Mouse (Mus musculus) cerebellum, adult 9-11 months (tissue): ENCODE data around the gene Tmem189.

Experiments
- DNase-seq: peaks from one replicate; pipeline ENCODE4 v3.0.0; 2022

Gene Tmem189

DNA sequence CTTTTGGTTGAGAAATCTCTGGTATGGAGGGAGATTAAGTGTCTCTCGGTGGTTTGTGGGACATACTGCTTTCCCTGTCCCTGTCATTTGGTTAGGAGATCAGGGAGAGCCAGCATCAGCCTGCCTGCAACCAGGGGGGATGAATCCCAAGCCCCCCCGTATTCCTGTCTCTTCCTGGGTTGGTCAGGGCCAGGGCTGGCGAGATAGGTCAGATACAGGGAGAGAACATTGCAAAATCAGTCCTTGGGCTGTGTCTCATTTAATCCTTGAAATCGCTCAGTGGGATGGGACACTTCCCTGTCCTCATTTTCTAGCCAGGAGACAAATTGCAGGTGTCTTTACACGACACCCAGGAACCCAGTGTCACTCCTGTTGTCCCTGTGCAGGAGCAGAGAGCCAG is 10.4 kb upstream of the Tmem189 start:
- no peak for DNase-seq

DNA sequence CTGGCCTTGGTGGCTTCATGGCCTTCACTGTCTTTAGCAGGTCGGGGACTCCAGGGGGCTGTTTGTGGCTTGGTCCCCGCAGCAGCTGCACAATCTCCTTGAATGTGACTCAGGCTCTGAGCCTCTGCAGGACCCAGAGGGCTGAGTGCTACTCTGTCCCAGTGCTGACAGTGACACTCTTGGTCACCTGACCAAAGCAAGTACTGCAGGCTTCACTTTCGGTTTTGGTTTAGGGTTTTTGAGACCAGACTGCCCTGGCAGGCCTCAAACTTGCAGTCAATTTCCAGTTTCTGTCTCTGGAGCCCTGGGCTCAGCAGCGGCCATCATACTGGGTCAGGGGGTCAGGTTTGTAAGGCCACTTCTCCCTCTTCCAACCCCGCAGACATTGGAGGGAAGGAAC is 8.3 kb upstream of the Tmem189 start:
- no peak for DNase-seq

DNA sequence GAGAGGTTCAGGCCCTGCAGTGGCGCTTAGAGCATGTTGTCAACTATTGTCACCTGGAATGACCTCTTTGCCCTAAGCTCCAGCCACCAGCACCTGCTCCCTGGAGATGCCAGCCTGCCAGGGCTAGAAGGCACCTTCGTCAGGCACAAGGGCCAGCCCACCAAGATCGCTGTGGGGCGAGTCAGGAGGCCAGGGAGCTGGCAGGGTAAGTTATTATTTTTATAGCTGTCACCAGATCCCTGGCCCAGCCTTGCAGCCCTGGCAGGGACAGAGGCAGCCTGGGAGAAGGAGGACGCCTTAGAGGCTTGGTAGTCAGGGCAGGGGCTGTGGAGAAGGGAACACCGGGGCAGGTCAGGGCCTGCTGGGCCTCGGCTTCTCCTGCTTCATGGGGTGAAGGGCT is 6.5 kb upstream of the Tmem189 start:
- DNase-seq: no peak

DNA sequence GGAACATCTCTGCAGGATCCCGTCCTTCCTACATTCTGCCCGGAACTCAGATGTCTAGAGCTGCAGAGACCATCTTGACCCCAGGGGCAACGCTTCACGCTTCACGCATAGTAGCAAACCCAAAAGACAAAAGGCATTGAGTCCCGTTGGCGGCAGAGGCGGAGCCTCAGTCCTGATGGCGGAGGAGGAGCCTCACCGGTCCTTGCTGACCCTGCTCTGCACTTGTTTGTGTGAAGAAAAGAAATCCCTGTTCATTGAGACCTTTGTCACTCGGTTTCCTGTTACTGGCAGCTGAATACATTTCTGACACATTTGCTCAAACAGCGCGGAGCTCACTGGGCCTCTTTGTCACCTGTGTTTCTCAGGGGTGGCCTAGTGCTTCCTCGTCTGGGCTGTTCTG is 5.9 kb upstream of the Tmem189 start:
- DNase-seq: no peak

DNA sequence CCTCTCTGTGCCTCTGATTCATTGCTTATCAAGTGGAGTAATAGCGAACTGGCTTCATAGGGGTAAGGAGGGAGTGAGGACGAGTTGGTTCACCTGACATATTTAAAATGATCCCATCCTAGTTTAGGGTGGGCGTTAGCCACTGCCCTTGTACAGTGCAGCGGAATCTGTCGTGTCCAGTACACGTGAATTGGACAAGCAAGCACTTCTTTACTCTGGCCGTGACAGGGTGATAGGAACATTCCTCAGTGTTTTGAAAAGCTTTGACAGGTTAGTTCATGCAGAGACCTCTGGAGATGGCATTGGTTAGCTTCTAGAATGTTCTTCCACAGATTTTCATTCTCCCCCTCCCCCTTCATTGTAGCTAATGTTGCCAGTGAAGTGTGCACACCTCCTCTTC is 5.3 kb upstream of the Tmem189 start:
- DNase-seq: no peak

DNA sequence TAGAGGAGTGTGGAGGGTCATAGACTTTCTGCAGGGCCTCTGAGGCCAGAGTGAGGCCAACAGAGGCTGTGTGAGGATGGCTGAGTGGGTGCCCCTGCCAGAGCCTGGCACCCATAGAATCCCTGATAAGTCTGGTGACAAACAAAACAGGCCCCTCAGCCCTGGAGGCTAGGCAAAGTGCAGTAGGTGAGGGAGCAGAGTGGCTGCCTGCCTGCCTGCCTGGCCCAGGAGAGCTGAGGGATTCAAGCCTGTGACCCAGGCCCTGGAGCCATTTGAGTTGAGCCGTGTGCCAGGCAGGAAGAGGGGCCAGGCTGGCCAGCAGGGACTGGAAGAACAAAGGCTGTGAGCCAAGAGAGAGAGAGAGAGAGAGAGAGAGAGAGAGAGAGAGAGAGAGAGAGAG is 4.6 kb upstream of the Tmem189 start:
- no peak for DNase-seq

DNA sequence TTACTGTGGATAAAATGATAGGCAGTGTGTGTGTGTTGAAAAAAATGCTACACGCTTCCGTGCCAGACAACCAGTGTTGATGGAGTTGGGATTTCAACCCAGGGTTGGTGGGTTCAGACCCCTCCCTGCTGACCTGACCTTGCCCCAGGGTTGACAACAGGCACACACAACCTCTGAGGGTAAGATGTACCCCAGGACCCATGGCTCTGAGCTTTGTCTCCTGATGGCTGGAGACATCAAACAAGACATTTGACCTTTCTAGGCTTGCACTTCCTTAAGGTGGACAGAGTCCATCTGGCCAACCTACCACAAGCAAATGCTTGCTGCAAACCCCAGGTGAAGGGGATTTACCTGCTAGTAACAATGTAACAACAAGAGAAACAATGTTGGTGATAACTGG is 3.9 kb upstream of the Tmem189 start:
- DNase-seq: no peak

DNA sequence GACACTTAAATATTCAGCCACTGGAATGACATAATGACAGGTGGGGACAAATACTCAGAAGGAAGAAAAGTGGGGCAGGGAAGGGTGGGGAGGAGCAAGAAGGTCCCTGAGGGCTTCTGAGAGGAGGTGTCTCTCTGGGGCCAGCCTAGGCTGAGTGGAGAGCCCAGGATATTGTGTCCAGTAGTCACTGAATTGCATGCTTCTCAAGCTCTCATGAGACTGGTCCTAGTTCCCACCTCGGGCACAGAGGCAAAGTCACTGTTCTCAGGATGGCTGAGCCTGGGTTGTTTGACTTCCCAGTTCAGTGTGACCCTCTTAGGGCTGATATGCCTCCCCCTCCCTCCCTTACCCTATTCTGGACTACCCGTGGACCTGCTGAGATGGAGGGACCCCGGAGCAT is 3.2 kb upstream of the Tmem189 start:
- DNase-seq: no peak

DNA sequence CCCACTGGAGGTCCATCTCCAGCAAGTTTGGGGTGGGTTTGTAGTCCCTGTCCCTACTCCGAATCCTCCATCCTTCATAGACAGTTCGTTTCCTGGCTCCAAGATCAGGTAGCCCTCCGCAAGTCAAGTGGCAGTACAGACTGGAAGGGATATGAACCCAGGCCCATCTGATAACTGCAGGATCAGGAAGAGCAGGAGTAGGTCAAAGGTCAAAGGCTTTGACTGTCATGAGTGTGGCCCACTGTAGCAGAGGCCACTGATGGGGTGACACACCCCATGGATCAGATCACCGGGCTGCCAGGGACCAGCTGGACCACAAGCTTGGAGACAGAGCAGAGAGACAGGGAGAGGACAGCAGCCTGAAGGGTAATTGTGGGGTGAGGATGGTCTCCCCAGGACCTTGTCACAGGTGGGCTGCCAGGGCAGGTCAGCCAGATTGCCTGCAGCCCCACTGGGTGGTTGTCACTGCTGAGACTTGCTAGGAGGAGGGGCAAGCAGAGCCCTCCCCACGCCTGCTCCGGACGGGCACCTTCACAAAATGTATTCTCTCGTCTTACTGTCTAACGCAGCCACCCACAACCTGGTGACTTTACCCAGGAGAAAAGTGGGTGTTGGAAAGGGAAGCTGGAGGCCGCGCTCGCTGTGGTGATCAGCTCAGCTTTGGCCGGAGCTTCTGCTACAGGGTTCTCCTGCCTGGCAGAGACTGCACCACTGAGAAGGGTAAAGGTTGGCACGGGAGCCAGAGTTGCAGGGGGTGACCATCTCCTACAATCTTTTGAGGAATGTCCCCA is 2.4 kb upstream of the Tmem189 start:
- no peak for DNase-seq

DNA sequence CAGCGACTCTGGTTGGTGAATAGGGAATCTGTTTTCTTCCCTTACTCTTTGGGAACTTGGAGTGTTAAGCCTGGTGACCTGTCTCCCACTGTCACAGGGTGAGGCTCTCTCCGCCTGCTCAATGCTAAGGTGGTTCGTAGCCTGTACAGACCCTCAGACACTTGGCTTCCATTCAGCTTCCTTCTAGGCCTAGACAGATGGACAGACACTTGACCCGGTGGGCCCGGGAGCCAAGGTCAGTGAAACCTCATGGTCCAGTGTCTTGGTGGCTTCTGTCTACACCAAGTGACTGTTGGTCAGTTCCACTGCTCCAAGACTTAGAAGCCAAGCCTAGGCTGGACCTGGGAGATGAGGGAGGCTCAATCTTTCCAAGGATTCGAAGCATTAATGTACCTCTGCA is 1.8 kb upstream of the Tmem189 start:
- no peak for DNase-seq

DNA sequence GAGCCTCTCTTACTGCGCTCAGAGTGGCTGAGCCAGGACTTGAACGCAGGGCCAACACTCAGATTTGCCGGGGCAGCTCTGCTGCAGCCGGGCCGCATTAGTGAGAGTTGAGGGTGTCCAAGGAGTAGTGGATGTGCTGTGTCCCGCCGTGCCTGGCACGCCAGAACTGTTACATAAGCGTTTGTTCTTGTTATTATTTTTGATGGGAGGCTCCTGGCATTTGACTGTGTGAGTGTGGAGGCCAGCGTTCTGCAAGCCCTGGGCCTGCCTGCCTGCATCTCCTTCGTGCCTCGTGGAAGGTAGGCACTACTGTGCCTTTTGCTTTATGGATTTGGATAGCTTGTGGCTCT is 1.3 kb upstream of the Tmem189 start:
- DNase-seq: peak; percentile 42

DNA sequence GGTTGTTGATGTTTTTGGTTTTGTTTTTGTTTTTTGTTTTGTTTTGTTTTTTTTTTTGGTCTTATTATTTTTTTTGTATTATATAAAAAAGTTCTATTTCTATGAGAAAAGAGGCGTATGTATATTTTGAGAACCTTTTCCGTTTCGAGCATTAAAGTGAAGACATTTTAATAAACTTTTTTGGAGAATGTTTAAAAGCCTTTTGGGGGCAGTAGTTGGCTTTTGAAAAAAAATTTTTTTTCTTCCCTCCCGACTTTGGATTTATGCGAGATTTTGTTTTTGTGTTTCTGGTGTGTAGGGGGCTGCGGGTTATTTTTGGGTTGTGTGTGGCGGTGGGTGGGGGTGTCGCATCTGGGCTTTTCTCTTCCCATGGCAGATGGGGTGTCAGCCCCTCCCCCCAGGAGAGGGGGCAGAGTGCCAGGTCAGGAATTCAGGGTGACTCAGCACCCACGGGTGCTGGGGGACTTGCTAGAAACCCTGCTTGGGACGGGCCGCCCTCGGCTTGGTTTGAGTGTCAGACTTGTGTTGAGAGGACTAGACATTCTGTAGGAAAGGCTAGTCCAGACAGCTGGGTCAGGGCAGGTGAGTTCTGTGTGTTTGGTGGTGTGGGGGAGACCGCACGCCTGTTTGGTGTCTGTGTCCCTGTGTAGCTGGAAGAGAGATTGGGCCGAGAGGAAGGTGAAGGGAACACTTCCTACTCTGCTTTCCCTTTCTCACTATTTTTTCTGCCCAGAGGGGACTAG is 768 bp upstream of the Tmem189 start:
- DNase-seq: peak; percentile 45

DNA sequence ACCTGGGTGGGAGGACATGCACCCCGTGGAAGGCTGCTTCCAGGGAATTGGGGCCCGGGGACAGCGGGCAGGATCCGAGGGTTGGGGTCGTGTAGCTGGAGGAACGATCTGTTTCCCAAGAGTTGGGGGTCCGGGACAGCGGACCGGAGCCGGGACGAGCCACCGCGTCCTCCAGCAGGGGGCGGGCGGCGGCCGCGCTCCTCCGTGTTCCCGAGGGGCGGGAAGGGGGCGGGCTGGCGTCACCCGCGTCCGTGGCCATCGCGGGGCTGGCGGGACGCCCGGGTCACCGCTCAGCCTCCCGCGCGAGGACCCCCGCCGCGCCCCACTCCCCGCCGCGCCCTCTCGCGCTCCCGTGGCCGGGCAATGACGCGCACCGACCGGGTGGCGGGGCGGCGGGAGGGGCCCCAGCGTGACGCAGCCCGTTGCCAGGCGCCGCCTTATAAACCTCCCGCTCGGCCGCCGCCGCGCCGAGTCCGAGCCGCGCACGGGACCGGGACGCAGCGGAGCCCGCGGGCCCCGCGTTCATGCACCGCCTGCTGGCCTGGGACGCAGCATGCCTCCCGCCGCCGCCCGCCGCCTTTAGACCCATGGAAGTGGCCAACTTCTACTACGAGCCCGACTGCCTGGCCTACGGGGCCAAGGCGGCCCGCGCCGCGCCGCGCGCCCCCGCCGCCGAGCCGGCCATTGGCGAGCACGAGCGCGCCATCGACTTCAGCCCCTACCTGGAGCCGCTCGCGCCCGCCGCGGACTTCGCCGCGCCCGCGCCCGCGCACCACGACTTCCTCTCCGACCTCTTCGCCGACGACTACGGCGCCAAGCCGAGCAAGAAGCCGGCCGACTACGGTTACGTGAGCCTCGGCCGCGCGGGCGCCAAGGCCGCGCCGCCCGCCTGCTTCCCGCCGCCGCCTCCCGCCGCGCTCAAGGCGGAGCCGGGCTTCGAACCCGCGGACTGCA is 847 bp downstream of the Tmem189 start, which contains the start of gene Cebpb:
Cebpb (plus strand) TSS at position 418 of the 954 bp plus-strand sequence.
- peak; percentile 73 for DNase-seq

DNA sequence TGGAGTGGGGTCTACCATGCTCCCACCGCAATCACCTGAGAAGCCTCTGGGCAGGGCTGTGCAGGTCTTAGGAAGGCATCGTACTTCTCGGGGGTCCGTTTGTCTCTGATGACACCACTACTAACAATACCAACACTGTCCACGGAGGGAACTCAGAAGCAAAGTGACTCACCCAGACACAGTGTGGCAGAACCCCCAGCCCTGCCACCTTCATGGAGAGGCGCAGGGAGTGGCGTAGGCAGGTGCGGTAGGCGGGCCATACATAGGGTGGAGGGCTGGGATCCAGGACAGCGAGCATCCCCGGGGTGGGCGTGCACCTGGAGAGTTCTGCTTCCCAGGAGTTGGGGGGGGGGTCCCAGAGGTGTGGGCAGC is 1.5 kb downstream of the Tmem189 start:
- DNase-seq: peak; percentile 51

DNA sequence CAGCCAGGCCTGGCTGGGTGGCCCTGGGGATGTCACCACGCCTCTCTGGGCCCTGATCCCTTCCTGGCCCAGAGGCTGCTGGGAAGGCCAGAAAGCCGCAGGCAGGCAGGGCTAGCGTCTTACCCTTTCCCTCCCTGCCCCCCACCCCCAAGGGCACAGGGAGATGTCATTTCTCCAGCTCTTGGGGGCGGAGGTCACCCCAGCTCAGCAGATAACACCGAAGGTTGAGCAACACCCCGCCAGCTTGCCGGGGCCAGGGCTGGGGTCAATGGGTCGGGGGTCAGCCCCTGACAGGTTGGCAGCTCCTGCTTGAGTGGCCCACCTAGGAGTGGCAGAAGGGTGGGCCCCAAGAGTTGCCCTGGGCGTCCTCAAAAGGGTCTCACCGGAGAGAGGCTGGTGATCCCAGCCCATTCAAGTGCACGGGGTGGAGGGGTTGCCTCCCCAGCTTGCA is 1.9 kb downstream of the Tmem189 start:
- peak; percentile 48 for DNase-seq

DNA sequence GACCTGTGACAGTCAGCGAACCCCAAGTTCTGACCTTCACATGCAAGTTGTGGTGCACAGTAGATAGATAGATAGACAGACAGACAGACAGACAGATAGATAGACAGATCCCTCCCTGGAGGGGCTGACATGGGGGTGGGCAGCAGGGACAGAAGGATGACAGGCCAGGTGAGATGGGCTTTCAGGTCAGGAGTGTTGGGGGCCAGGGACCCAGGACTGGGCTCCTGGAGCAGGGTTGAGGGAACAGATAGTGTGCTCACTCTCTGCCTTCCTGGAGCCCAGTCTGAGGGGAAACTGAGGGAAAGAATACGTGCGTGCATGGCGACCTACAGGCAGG is 2.4 kb downstream of the Tmem189 start:
- DNase-seq: no peak

DNA sequence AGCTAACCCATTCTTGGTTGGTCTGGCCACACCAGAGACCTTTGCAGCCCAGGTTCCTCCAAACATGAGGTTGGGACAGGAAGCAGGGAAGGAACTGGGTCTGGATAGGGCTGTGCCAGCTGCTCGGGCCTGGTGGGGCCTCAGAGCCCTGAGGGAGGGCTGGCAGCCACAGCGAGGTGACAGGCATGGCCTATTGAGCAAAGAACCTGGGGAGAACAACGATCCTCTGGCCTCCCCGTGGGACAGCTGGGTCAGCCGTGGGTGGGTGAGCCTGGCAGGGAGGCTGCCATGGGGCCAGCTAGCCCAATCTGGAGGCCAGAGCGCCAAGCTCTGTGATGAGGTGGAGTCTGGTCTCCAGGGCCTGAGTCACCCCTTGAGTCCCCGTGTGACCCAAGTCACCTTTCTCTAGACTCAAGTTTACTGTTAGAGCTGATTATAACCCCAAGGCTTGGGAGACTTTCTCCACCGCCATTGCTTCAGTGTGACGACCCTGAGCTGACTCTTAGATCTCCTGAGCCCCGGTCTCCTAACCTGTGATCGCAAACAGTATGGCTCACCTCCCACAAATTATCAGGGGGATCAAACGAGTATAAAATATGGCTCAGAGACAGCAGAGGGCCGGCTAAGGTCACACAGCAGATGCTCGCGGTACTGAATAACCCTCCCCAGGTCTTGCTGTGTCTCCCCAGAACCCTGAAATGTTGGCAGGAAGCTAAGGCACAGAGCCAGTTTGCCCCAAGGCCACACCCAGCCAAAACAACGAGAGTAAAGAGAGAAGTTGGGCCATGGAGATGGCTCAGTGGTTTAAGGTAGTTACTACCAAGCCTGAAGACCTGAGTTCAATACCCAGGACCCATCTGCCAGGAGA is 3.0 kb downstream of the Tmem189 start:
- no peak for DNase-seq

DNA sequence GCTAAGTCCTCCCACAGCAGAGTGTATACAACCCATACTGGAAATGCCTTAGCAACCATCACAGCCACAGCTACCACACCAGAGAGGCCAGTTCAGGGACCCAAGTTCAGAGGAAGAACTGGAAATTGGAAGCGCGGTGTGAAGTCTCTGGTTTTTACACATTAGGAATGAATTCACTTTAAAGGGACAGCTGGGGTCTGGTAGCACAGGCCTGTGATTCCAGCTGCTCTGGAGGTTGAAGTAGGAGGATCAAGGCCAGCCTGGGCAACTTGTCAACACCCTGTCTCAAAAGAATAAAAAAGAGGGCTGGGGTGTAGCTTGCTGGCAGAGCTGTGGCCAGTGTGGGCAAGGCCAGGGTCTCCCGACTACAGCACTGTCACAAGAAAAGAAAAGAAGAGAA is 3.8 kb downstream of the Tmem189 start:
- no peak for DNase-seq

DNA sequence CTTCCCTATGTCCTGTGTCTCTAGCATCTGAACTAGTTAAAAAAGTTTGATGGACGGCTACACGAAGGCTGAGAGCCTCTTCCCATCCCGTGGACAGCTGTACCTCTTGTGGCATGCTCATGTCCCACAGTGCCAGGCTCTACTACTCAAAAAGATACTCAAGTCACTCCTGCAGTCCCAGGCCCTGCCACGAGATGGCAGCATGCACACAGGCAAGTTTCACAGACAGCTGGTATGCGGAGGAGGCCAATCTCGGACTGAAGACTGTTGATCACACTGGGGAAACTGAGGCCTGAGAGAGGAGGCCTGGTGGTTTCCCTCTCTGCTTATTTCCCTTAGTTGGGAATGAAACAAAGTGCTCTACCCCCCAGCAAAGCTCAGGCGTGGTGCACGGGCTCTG is 4.5 kb downstream of the Tmem189 start:
- peak; percentile 84 for DNase-seq

DNA sequence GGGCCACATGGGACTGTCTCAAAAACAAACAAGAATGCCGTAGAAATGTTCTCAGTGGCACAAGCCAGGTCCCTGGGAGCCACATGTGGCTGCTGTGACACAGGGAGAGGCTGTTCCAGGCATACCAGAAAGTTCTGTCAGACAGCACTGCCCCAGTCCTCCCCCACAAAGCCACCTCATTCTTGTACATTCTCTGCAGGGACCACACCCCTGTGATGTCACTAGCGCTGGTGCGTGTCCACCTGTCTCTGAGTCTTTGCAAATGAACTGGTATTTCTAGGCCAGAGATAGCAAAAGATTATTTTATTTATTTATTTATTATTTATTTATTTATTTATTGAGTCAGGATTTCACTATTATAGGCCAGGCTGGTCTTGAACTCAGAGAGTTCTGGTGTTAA is 5.9 kb downstream of the Tmem189 start:
- DNase-seq: no peak

DNA sequence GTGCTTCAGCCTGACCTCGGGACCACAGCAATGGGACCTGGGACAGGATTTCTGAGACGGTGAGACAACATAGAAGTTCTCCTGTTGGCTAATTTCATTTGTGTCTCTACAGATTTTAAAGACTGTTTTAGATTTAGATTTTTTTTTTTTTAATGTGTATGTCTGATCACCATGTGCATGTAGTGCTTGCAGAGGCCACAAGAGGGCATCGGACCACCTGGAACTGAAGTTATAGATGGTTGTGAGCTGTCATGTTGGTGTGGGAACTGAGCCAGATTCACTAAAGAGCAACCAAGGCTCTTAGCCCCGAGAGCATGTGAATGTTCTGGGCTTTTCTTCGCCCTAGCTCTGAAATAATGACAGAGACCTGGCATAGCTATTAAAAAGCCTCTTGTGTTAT is 9.0 kb downstream of the Tmem189 start:
- DNase-seq: no peak

DNA sequence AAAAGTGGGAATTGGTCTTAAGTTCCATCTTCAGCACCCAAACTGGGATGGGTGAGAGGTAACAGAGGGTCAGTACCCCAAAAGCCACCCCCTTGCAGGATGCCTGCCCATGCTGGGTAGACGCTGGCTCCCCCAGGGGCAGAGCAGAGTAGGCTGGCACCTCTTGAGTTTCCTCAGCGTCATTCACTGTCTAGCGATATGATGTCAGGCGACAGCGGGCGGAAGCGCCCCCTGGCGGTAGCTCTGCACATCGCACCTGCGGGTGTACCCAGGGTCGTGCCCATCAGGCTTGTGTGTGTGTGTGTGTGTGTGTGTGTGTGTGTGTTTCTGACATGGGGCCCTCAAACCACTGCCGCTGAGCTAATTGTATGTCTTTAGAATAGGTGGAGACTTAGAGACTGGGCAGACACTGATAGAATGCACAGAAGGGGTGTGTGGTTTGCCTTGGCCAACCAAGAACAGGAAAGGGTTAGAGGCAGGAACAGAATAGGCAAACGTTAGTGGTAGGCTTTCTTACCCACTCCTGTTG is 9.7 kb downstream of the Tmem189 start:
- peak; percentile 69 for DNase-seq
